Mouse (Mus musculus) T-helper 17 cell (primary cell): ENCODE results near the gene Tmprss11b.
"Not testable (repeated sequence)": the region's sequence is repeated elsewhere in the genome, so short reads cannot be mapped to it uniquely, and the experiment has no call there.

Experiments used
- in situ Hi-C, 2 experiments: fragments of 300-600 bp; cut with MboI, MseI; formaldehyde crosslinking; loops; 1 replicate in 1 of 2; 2 replicates in 1 of 2; pipeline ENCODE4 v1.15.1; 2025; ENCODE audit warnings: high pct_unique_total_duplicates in 2 of 2

The Tmprss11b gene

GRCm38 (mm10) chr5:86676262-86676661 lies at the start of gene Tmprss11b:
TSS of gene Tmprss11b (minus strand) at chr5:86676362.
- in situ Hi-C loops = loop anchor here in 1 of 2 experiments (5.0 kb wide), 1 partner anchor 36 kb away; no protein-coding TSS in a partner anchor

GRCm38 (mm10) chr5:86725021-86725420 lies 48.9 kb upstream of the Tmprss11b start:
- in situ Hi-C loops = no loop called here

GRCm38 (mm10) chr5:86722820-86723460 lies 46.8 kb upstream of the Tmprss11b start:
- in situ Hi-C loops = no loop called here

GRCm38 (mm10) chr5:86714967-86715366 lies 38.8 kb upstream of the Tmprss11b start:
- in situ Hi-C loops = loop anchor here (5.0 kb wide), 2 partner anchors 38 to 43 kb away; partner anchors contain the start of gene Tmprss11b (in 1 of the 2)

GRCm38 (mm10) chr5:86704923-86705322 lies 28.8 kb upstream of the Tmprss11b start:
- in situ Hi-C loops = no loop called here

- in situ Hi-C loops = no loop called here
Observed at GRCm38 (mm10) chr5:86684667-86685066, 8.5 kb upstream of the Tmprss11b start.

- in situ Hi-C loops = not testable (repeated sequence)
Observed at GRCm38 (mm10) chr5:86649185-86649584, 27.0 kb downstream of the Tmprss11b start.

- in situ Hi-C loops = no loop called here
Observed at GRCm38 (mm10) chr5:86640795-86641194, 35.4 kb downstream of the Tmprss11b start.

GRCm38 (mm10) chr5:86632324-86632723 lies 43.8 kb downstream of the Tmprss11b start, which contains the start of gene Tmprss11f:
TSS of gene Tmprss11f (minus strand) at chr5:86632424.
- in situ Hi-C loops = no loop called here

GRCm38 (mm10) chr5:86630700-86631099 lies 45.5 kb downstream of the Tmprss11b start:
- in situ Hi-C loops = no loop called here

GRCm38 (mm10) chr5:86621778-86622177 lies 54.4 kb downstream of the Tmprss11b start:
- in situ Hi-C loops = no loop called here
